Mouse (Mus musculus) stomach, postnatal 0 days (tissue): ENCODE measurements around the gene Cmtm7. TPM values are rescaled to one million over a fixed set of nuclear protein-coding genes. Genes with fewer than 3 reads are reported as not detected.

Source experiments
- ATAC-seq: fragments of 200-750 bp; cut with Nextera tagmentation; 2 replicates; pipeline ENCODE4 v1.8.0; 2017; ENCODE audit not compliant: low FRiP score, low TSS enrichment
- DNase-seq: peaks from one replicate; pipeline ENCODE4 v3.0.0-alpha.2; 2016; ENCODE audit warnings: low spot score
- H3K27ac ChIP-seq: fragments of 300-500 bp; sonication (generic); replicated peaks from 2 replicates; pipeline ENCODE4 v1.5.1; 2014; ENCODE audit warnings: mild to moderate bottlenecking, control low read depth
- H3K27me3 ChIP-seq: fragments of 300-500 bp; sonication (generic); 2 replicates; pipeline ENCODE4 v1.6.1; 2014; ENCODE audit warnings: low read length; ENCODE audit not compliant: control insufficient read depth, insufficient read depth
- H3K36me3 ChIP-seq: fragments of 300-500 bp; sonication (generic); 2 replicates; pipeline ENCODE4 v1.6.1; 2014; ENCODE audit warnings: low read length, mixed read lengths; ENCODE audit not compliant: control insufficient read depth, insufficient read depth
- H3K4me1 ChIP-seq: fragments of 300-500 bp; sonication (generic); replicated peaks from 2 replicates; pipeline ENCODE4 v1.6.1; 2014; ENCODE audit warnings: antibody characterized with exemption; ENCODE audit not compliant: control insufficient read depth, insufficient read depth
- H3K4me2 ChIP-seq: fragments of 300-500 bp; sonication (generic); replicated peaks from 2 replicates; pipeline ENCODE4 v1.6.1; 2014; ENCODE audit warnings: low read depth, mild to moderate bottlenecking, control low read depth, moderate library complexity
- H3K4me3 ChIP-seq: fragments of 300-500 bp; sonication (generic); 2 replicates; pipeline ENCODE4 v1.5.1; 2014; ENCODE audit warnings: low read depth, low read length, control low read depth
- H3K9ac ChIP-seq: fragments of 300-500 bp; sonication (generic); 2 replicates; pipeline ENCODE4 v1.6.1; 2014; ENCODE audit warnings: mild to moderate bottlenecking, low read length, control low read depth, mixed read lengths
- H3K9me3 ChIP-seq: fragments of 300-500 bp; sonication (generic); 2 replicates; pipeline ENCODE4 v1.6.1; 2016; ENCODE audit warnings: low read length; ENCODE audit not compliant: control insufficient read depth
- CTCF ChIP-seq: IDR thresholded peaks from 2 replicates; pipeline ENCODE4 v1.5.1; 2016; ENCODE audit warnings: antibody characterized with exemption, low read depth, mild to moderate bottlenecking, moderate library complexity
- EP300 ChIP-seq: optimal IDR thresholded peaks from 2 replicates; pipeline ENCODE3; 2016; ENCODE audit warnings: antibody characterized with exemption
- WGBS: fragments of 180-500 bp; shearing (Covaris S2); extraction: QIAGEN DNeasy Blood & Tissue Kit; methylation state at CpG from one replicate; pipeline ENCODE4 v1.1.7; 2014; 5-methylcytosine and 5-hydroxymethylcytosine counted together
- polyA plus RNA-seq: library from polyadenylated mRNA; unstranded; fragments of >200 nt; fragmentation: Nextera tagmentation; extraction: Ambion mirVana; gene quantifications from 2 replicates; pipeline ENCODE4 v1.2.1, GENCODE M21; 2015

The Cmtm7 gene
- polyA plus RNA-seq, 1 experiment from 2014 or later, result 83.2 TPM

DNA sequence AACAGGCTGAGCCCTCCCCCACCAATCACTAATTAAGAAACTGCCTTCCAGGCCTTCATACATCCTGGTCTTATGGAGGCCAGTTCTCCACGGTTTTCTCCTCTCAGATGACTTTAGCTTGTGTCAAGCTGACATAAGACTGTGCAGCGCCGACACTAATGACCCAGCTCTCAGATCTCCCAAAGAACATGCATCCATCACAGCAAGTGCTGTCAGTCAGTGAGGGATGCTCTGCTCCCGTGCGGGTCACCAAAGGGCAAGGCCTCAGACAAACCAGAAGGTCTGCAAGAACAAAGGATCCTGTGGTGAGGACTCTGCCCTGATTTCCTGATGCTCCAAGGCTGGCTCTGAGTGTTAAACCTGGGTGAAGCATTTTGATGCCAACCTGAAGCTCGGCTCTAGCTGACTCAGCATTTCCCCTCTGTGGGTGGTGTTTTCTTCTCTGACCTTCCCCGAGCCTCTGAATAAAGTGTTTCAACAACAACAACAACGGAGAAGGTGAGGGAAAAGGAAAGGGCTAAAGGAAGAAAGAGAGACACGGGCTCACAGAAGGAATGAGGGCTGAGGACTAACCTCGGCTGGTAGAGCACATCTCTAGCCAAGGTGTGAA, 17.9 kb upstream of the Cmtm7 start:
- no peaks in the 10 kb centered on the region for H3K36me3 ChIP-seq
- H3K9ac ChIP-seq, result no peak overlapping the region
- no peak overlapping the region for H3K4me3 ChIP-seq
- H3K9me3 ChIP-seq, result no peaks in the 10 kb centered on the region
- DNase-seq (no peak), ATAC-seq (no peak)
- no peaks in the 10 kb centered on the region for H3K4me1 ChIP-seq
- WGBS, result 60% methylated on average over 10 of the region's 10 CpGs
- H3K4me2 ChIP-seq, result no peak overlapping the region
- no peaks in the 10 kb centered on the region for H3K27me3 ChIP-seq
- H3K27ac ChIP-seq, result no peak overlapping the region
- no peak for TF ChIP-seq EP300
- no peak for TF ChIP-seq CTCF

GRCm38 (mm10) chr9:114798845-114799244, 17.2 kb upstream of the Cmtm7 start:
- Histone ChIP-seq H3K4me1 (no peaks in the 10 kb centered on the region), H3K9me3 (no peaks in the 10 kb centered on the region), H3K4me3 (no peak overlapping the region), H3K9ac (no peak overlapping the region), H3K4me2 (no peak overlapping the region), H3K27me3 (no peaks in the 10 kb centered on the region), H3K36me3 (no peaks in the 10 kb centered on the region), H3K27ac (no peak overlapping the region)
- DNase-seq (no peak), ATAC-seq (no peak)
- WGBS, result 39% methylated on average over 6 of the region's 6 CpGs
- TF ChIP-seq CTCF (no peak), EP300 (no peak)

DNA sequence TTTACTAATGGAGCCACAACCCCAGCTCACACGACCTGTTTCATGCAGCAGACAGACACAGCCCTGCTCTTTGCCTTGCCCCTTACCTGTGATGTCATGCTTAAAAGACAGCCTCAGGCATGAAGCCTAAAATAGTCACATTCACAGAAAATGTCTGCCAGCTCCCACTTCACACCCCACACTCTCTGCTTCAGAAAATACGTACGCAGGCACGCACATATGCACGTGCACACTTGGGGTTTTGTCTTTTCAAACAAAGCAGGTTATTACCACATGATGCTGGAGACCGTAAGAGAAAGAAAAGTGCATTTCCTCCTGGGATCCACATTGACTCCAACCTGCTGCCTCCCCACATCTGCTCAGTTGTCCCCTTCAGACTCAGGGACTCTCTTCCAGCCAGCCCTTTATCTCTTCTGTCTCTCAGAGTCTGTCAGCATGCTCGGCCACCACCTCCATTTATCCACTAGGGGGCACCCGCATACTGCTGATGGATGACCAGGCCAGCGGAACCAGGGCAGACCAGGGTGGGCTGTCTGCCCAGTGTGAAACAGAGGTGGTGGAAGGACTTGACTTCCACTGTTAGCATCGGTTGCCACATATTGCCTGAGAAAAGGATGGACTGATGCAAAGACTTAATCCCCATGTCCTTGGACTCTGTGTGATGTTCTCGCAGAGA, 15.8 kb upstream of the Cmtm7 start:
- ATAC-seq (peak; percentile 67), DNase-seq (peak; percentile 80)
- peak; percentile 100 for TF ChIP-seq CTCF
- TF ChIP-seq EP300, result no peak
- H3K9me3 ChIP-seq, result no peaks in the 10 kb centered on the region
- H3K4me3 ChIP-seq, result no peak overlapping the region
- no peaks in the 10 kb centered on the region for H3K36me3 ChIP-seq
- no peaks in the 10 kb centered on the region for H3K4me1 ChIP-seq
- no peak overlapping the region for H3K27ac ChIP-seq
- 54% methylated on average over 11 of the region's 11 CpGs for WGBS
- H3K9ac ChIP-seq, result no peak overlapping the region
- H3K4me2 ChIP-seq, result no peak overlapping the region
- no peaks in the 10 kb centered on the region for H3K27me3 ChIP-seq

DNA sequence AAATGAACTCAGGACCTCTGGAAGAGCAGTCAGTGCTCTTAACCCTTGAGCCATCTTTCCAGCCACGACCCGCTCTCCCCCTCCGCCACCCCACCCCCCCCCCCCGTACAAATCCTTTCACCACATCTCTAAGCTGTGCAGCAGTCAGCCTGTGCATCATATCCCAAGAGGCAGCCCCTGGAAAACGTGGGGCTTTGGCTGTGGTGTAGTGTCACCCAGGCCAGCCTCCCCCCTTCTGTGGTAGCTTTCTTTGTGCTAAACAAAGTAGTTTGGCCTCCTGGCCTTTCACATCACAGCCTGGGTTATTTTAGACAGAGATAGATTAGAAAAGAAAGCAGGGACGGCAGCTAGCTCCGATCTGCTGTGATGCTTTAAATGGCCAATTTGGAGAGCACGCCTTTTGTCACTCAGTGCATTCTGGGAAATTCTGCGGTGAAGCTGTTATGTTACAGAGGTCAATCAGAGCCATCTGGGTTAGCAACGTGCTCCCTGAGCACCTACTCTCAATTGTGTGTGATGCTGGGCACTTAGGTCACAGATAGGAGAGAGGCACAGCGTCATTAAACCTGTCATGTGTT, 14.9 kb upstream of the Cmtm7 start:
- Histone ChIP-seq H3K4me2 (no peak overlapping the region), H3K9ac (no peak overlapping the region), H3K9me3 (no peaks in the 10 kb centered on the region), H3K27me3 (no peaks in the 10 kb centered on the region), H3K4me1 (no peaks in the 10 kb centered on the region), H3K36me3 (no peaks in the 10 kb centered on the region), H3K27ac (no peak overlapping the region), H3K4me3 (no peak overlapping the region)
- ATAC-seq (no peak), DNase-seq (no peak)
- WGBS, result 51% methylated on average over 11 of the region's 11 CpGs
- TF ChIP-seq EP300 (no peak), CTCF (no peak)

- Histone ChIP-seq H3K4me2 (no peak overlapping the region), H3K9ac (no peak overlapping the region), H3K36me3 (no peaks in the 10 kb centered on the region), H3K9me3 (no peaks in the 10 kb centered on the region), H3K27me3 (no peaks in the 10 kb centered on the region), H3K27ac (no peak overlapping the region), H3K4me3 (no peak overlapping the region), H3K4me1 (no peaks in the 10 kb centered on the region)
- 75% methylated on average over 4 of the region's 4 CpGs for WGBS
- DNase-seq (no peak), ATAC-seq (no peak)
- TF ChIP-seq EP300 (no peak), CTCF (no peak)
Measured at GRCm38 (mm10) chr9:114794491-114794890, 12.8 kb upstream of the Cmtm7 start.

DNA sequence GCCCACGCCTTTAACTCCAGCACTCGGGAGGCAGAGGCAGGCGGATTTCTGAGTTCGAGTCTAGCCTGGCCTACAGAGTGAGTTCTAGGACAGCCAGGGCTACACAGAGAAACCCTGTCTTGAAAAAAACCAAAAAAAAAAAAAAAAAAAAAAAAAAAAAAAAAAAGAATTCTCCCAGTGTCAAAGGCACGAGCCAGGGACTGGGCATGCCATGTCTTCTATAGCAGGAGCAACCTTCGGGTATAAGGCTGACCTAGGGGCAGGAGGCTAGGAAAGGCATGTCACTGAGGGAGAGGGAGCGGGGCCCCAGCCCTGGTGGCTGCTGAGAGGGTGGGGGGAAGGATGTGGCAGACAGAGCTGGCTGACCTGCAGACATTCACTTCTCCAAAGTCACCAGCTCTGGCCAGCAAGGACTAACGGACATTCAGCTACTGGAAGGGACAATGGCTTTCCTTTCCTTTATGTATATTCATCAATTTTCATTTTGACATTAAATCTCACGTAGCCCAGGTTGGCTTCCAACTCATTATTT, 12.2 kb upstream of the Cmtm7 start:
- 82% methylated on average over 9 of the region's 9 CpGs for WGBS
- H3K9me3 ChIP-seq, result no peaks in the 10 kb centered on the region
- no peak for ATAC-seq
- no peak for DNase-seq
- H3K27me3 ChIP-seq, result no peaks in the 10 kb centered on the region
- TF ChIP-seq CTCF (no peak), EP300 (no peak)
- no peak overlapping the region for H3K27ac ChIP-seq
- H3K4me3 ChIP-seq, result no peak overlapping the region
- H3K4me2 ChIP-seq, result no peak overlapping the region
- no peaks in the 10 kb centered on the region for H3K4me1 ChIP-seq
- H3K9ac ChIP-seq, result no peak overlapping the region
- H3K36me3 ChIP-seq, result no peaks in the 10 kb centered on the region
